Mouse (Mus musculus): Measurements from ENCODE around the gene Pxmp4.

DNA sequence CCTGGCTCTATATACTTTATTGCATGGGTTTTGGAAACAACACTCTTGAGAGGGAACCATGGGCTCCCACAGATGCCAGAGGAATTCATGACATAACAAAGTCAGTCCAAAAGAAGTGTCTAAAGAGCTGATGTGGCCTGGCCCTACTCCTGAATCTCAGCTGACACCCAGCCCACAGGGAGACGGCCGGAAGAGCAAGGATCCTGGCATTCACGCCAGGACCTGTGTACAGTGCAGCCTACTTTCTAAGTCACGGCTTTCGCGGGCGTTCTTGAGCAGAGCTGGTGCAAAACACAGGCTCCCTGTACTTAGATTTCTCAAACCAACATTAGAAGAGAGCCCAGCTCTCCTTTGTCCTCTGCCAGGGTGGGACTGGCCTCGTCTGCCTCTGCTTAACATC is 22.9 kb downstream of the Pxmp4 start:
- no peak for TF ChIP-seq CTCF (conservative IDR thresholded peaks at IDR 0.05; ENCODE audit: insufficient read depth, insufficient read length, low read depth, low read length)
- TF ChIP-seq POLR2A (IDR thresholded peaks at IDR 0.05; ENCODE audit: low read depth, low read length) = no peak
